16 mouse cellular contexts compared by ENCODE assay signal in the genomic region with DNA sequence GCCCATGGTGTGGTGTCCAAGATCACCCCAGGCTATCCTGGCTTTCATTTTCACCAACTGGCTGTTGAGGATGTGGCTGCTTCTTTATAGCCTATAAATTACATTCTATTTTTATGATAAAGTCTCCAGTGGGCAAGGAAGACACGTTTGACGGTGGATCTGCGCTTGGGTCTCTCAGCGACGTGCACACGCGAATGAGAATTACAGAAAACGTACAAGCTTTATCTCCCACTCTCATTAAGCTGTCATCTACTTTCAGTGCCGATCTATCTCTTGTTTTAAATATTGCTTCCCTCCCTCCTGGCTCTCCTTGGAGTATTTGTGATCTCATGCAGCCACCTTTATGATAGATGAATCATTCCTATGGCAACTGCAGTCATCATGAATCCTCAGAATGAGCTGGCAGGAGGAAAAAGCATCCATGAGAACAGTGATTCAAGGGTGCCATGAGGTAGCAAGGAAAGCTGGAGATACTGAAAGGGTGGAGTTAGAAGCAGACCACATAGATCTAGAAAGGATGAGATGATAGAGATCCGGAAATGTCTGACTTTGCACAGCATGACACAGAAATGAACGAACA.
"Had no signal": no experiment of that assay in that cellular context is flagged by ENCODE, and none has a peak within 500 bp of the region (broad histone marks: within the 10 kb centered on the region; RNA-seq: fewer than 3 reads in every experiment).

No protein-coding gene starts in this region.

- H3K9ac ChIP-seq: limb, embryonic 15.5 days; liver, embryonic 12.5 days; lung, embryonic 14.5 days had no signal

- ATAC-seq: intestine, postnatal 0 days; liver, embryonic 12.5 days had no signal

- H3K27ac ChIP-seq: kidney, postnatal 0 days; limb, embryonic 15.5 days; liver, embryonic 12.5 days; midbrain, embryonic 10.5 days had no signal

- H3K36me3 ChIP-seq: limb, embryonic 15.5 days; liver, embryonic 12.5 days; midbrain, embryonic 10.5 days had no signal

- H3K9me3 ChIP-seq: limb, embryonic 15.5 days; liver, embryonic 12.5 days; midbrain, embryonic 10.5 days had no signal

- H3K4me3 ChIP-seq: limb, embryonic 15.5 days; liver, embryonic 12.5 days; midbrain, embryonic 10.5 days had no signal

- H3K4me2 ChIP-seq: limb, embryonic 15.5 days; liver, embryonic 12.5 days; lung, embryonic 14.5 days had no signal

- DNase-seq: kidney, adult 9 months; kidney, postnatal 36 days; layer of hippocampus, adult 9-11 months; layer of hippocampus, postnatal 36 days; lung, embryonic 14.5 days; lung, postnatal 10 days; lung, postnatal 4 days; midbrain, embryonic 14.5 days; retina, postnatal 1 day; spleen, adult 18-20 months; thymus, postnatal 4 days had no signal

- H3K4me1 ChIP-seq: limb, embryonic 15.5 days; liver, embryonic 12.5 days; midbrain, embryonic 10.5 days had no signal

- H3K27me3 ChIP-seq: limb, embryonic 15.5 days; liver, embryonic 12.5 days had no signal
